Mouse (Mus musculus) midbrain, embryonic 12.5 days (tissue): ENCODE measurements around the gene Sv2a. TPM values are rescaled to one million over a fixed set of nuclear protein-coding genes. Genes with fewer than 3 reads are reported as not detected.
"Not testable (repeated sequence)": the region's sequence is repeated elsewhere in the genome, so short reads cannot be mapped to it uniquely, and the experiment has no call there.

Experiments used
- ATAC-seq: fragments of 200-750 bp; cut with Nextera tagmentation; 2 replicates; pipeline ENCODE4 v1.8.0; 2017; ENCODE audit warnings: low read depth, moderate TSS enrichment, moderate library complexity; ENCODE audit not compliant: low FRiP score
- H3K27ac ChIP-seq: fragments of 300-500 bp; sonication (generic); replicated peaks from 2 replicates; pipeline ENCODE4 v1.5.1; 2016; ENCODE audit warnings: mild to moderate bottlenecking
- H3K27me3 ChIP-seq: fragments of 300-500 bp; sonication (generic); 2 replicates; pipeline ENCODE4 v1.6.1; 2016; ENCODE audit warnings: mild to moderate bottlenecking
- H3K36me3 ChIP-seq: fragments of 300-500 bp; sonication (generic); 2 replicates; pipeline ENCODE4 v1.6.1; 2016
- H3K4me1 ChIP-seq: fragments of 300-500 bp; sonication (generic); 2 replicates; pipeline ENCODE4 v1.6.1; 2016
- H3K4me2 ChIP-seq: fragments of 300-500 bp; sonication (generic); replicated peaks from 2 replicates; pipeline ENCODE4 v1.6.1; 2016; ENCODE audit warnings: mild to moderate bottlenecking, moderate library complexity
- H3K4me3 ChIP-seq: fragments of 300-500 bp; sonication (generic); 2 replicates; pipeline ENCODE4 v1.5.1; 2016; ENCODE audit warnings: mild to moderate bottlenecking
- H3K9ac ChIP-seq: fragments of 300-500 bp; sonication (generic); replicated peaks from 2 replicates; pipeline ENCODE4 v1.6.1; 2016; ENCODE audit warnings: mild to moderate bottlenecking, moderate library complexity
- H3K9me3 ChIP-seq: fragments of 300-500 bp; sonication (generic); 2 replicates; pipeline ENCODE4 v1.6.1; 2016; ENCODE audit warnings: mild to moderate bottlenecking
- WGBS: fragments of 180-500 bp; shearing (Covaris S2); methylation state at CpG from one replicate; pipeline ENCODE4 v1.1.7; 2016; 5-methylcytosine and 5-hydroxymethylcytosine counted together
- microRNA-seq: library from miRNA; unstranded; fragments of <30 nt; microRNA quantifications from one replicate; pipeline ENCODE4, GENCODE M21; 2017
- polyA plus RNA-seq: library from polyadenylated mRNA; unstranded; fragments of >200 nt; fragmentation: Nextera tagmentation; extraction: Ambion mirVana; gene quantifications from 2 replicates; pipeline ENCODE4 v1.2.1, GENCODE M21; 2016

The Sv2a gene
- polyA plus RNA-seq, 1 experiment from 2014 or later: 30.0 TPM

DNA sequence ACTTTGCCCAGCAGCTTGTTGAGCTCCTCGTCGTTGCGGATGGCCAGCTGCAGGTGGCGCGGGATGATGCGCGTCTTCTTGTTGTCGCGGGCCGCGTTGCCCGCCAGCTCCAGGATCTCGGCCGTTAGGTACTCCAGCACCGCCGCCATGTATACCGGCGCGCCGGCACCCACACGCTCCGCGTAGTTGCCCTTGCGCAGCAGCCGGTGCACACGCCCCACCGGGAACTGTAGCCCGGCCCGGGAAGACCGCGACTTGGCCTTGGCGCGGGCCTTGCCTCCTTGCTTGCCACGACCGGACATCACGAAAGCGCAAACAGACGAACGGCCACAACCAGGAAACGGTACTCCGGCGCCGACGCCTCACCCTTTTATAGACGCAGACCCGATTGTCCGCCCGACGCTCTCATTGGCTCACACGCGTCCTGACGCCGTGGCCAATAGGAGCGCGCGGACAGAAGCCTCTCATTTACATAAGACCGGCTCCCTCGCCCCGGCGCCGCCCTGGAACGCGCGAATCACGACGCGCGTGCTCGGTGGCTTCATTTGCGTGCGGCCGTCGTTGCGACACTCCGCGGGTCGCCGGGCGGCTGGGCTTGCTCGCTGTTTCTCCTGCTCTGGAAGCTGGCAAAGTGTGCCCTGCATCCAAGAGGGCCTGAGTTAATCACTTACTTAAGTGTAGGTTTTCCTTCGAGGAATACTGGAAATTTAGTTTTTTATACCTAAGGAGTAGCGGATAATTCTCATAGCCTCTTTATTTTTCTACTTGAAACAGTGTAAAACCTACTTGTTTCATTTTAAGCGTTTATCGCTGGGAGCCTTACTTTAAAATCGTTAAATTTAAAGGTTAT, 59.2 kb downstream of the Sv2a start, which contains the start of gene Hist2h2aa2:
TSS of gene Hist2h2aa2 (minus strand) at position 328 of the 850 bp plus-strand sequence.
- H3K9ac ChIP-seq: peak within 1 kb of the TSS; percentile 50; the same call in 1 of the 2 replicates
- not testable (repeated sequence) for H3K9me3 ChIP-seq, H3K27me3 ChIP-seq, H3K36me3 ChIP-seq
- H3K4me1 ChIP-seq: peaks cover 28% of the 10 kb centered on the region
- H3K4me2 ChIP-seq: peak within 1 kb of the TSS; percentile 45
- H3K27ac ChIP-seq: peak within 1 kb of the TSS; percentile 88
- WGBS: 4% methylated on average over 37 of the region's 85 CpGs
- peak; percentile 77 for ATAC-seq
- peak within 1 kb of the TSS; percentile 38 for H3K4me3 ChIP-seq

DNA sequence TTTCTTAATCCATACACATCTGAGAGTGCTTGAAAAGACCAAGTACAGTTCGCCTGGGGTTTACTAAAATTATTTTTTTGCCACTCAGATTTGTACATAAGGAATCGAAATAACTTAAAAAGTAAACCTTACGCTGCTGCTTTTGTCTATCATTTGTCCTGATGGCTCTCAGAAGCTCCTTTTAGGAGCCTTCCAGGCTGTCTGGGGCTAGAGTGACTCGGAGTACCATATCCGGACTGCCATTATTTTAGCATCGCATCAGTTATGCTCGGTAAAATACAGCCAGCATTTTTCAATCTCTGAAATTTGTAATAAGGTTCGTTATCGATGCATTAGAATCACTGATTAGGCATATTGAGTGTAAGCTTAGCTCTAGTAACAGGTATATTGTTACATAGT, 59.8 kb downstream of the Sv2a start:
- Histone ChIP-seq H3K4me1 (peaks cover 28% of the 10 kb centered on the region), H3K4me2 (peak overlapping the region; percentile 42), H3K4me3 (peak overlapping the region; percentile 19; the same call in 1 of the 2 replicates), H3K9ac (peak overlapping the region; percentile 41; the same call in 1 of the 2 replicates), H3K9me3 (no peaks in the 10 kb centered on the region), H3K36me3 (no peaks in the 10 kb centered on the region), H3K27ac (peak overlapping the region; percentile 88), H3K27me3 (no peaks in the 10 kb centered on the region)
- no peak for ATAC-seq
- WGBS: 75% methylated on average over 9 of the region's 9 CpGs

DNA sequence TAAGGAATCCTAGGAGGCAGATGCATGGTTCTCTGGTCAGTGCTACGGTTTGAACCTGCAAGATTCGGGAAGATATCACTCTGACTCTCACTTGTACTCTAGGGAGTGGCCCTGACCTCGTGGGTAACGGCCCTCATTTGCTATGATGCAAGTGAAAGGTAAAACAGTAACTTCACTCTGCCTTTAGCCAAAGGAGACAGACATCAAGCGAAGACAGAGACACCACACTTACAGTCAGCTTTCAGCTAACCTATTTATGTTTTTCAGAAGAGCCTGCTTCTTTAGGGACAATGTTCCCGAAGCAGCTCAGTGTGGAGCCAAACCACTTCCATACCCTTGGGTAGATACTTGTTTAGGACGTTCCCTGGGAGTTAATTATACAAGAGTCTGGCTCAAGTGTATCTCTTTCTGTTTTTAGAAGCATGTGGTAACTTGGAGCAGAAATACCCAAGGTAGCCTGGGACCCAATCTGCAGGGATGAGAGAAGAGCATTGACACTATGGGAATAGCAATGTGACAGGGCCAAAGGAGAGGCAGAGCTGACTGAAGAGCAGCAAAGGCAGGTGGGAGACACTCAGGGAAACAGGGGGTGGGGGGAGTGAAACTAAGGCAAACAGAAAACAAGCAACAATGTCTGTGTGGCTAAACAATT, 63.1 kb downstream of the Sv2a start:
- H3K27me3 ChIP-seq: no peaks in the 10 kb centered on the region
- peak overlapping the region; percentile 73 for H3K9ac ChIP-seq
- no peaks in the 10 kb centered on the region for H3K9me3 ChIP-seq
- ATAC-seq: no peak
- H3K4me3 ChIP-seq: 0 out of 2 replicates have a peak overlapping the region, but pooled peaks have one; percentile 50
- 84% methylated on average over 7 of the region's 7 CpGs for WGBS
- H3K4me2 ChIP-seq: peak overlapping the region; percentile 65
- no peaks in the 10 kb centered on the region for H3K36me3 ChIP-seq
- peak overlapping the region; percentile 98 for H3K27ac ChIP-seq
- peaks cover 31% of the 10 kb centered on the region for H3K4me1 ChIP-seq

Small RNA genes within 50 kb of the gene (microRNA-seq; reads per million reads assigned to microRNA genes)
- not detected for gene Gm44492
- gene Gm47311: not detected

Other genes with a start within 250 kb of the Sv2a start
- gene Plekho1, start 185.2 kb upstream of the Sv2a start, polyA plus RNA-seq: 80.1 and 82.5 TPM in 2 replicates
- 39.7 and 51.2 TPM in 2 replicates for gene Vps45, start 122.7 kb upstream of the Sv2a start, polyA plus RNA-seq
- 16.2 and 19.1 TPM in 2 replicates for gene Otud7b, start 76.6 kb upstream of the Sv2a start, polyA plus RNA-seq
- gene Mtmr11, start 19.1 kb upstream of the Sv2a start, polyA plus RNA-seq: 13.9 and 16.0 TPM in 2 replicates
- 173 and 181 TPM in 2 replicates for gene Sf3b4, start 8.8 kb upstream of the Sv2a start, polyA plus RNA-seq
- gene Bola1, start 38.6 kb downstream of the Sv2a start, polyA plus RNA-seq: 66.9 and 71.6 TPM in 2 replicates
- gene Hist2h2ab, start 38.7 kb downstream of the Sv2a start, polyA plus RNA-seq: 0.96 and 1.2 TPM in 2 replicates
- gene Hist2h2ac, start 39.7 kb downstream of the Sv2a start, polyA plus RNA-seq: 9.0 and 11.6 TPM in 2 replicates
- gene Hist2h2be, start 40.0 kb downstream of the Sv2a start, polyA plus RNA-seq: 10.9 and 11.4 TPM in 2 replicates
- gene Hist2h3c2, start 58.0 kb downstream of the Sv2a start, polyA plus RNA-seq: 9.8 and 14.7 TPM in 2 replicates
- gene Hist2h2aa2, start 59.1 kb downstream of the Sv2a start, polyA plus RNA-seq: 56.2 and 67.7 TPM in 2 replicates
- gene Hist2h2aa1, start 64.3 kb downstream of the Sv2a start, polyA plus RNA-seq: 27.1 and 35.0 TPM in 2 replicates
- 1.4 TPM in 1 of 2 replicates, not detected in the other for gene Hist2h3c1, start 65.5 kb downstream of the Sv2a start, polyA plus RNA-seq
- 13.3 and 18.2 TPM in 2 replicates for gene Hist2h4, start 82.2 kb downstream of the Sv2a start, polyA plus RNA-seq
- 76.0 and 96.2 TPM in 2 replicates for gene Hist2h3b, start 87.5 kb downstream of the Sv2a start, polyA plus RNA-seq
- 18.3 and 20.1 TPM in 2 replicates for gene Hist2h2bb, start 88.6 kb downstream of the Sv2a start, polyA plus RNA-seq
- 1.9 and 2.4 TPM in 2 replicates for gene Fcgr1, start 112.8 kb downstream of the Sv2a start, polyA plus RNA-seq